In the genomic region with DNA sequence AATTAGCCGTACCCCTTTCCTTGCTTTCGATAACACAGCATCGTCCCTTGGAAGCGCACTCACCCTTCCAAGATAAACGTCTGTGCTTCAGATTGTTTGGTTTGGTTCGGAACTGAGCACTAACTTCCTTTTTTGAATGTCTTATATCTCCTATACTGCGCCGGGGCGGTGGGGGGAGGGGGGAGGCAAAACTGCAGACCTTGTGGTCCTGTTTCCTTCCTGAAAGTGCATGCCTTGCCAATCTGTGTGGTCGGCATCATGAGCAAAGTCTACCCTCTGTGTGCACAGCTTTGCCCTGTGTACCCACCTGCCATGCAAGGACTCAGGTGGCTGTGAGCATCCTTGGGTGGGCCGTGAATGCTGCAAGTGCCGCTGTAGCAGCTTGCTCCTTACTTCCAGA, we compare ENCODE assay signal across 28 mouse cellular contexts.
DNase-seq lines count a peak whose midpoint lies in the region; ATAC-seq and TF ChIP-seq lines count a peak whose summit lies in the region.
"Had no signal": no experiment of that assay in that cellular context is flagged by ENCODE, and none has a peak within 500 bp of the region (broad histone marks: within the 10 kb centered on the region; RNA-seq: fewer than 3 reads in every experiment).

No protein-coding gene starts in this region.

- 94% methylated on average over 12 of the region's 12 CpGs for WGBS in hindbrain, postnatal 0 days

- H3K36me3 ChIP-seq in hindbrain, postnatal 0 days (ENCODE audit: insufficient read depth, low read length) = peaks cover 40% of the 10 kb centered on the region

- intact Hi-C loops in heart, postnatal 10 days (cut with DNase I) = no loop called here
- intact Hi-C loops in left cerebral cortex, adult 2 months (cut with DNase I) = no loop called here

- H3K9me3 ChIP-seq in hindbrain, postnatal 0 days (ENCODE audit: low read length) = 0 out of 2 replicates have a peak, but pooled peaks cover under 1% of the 10 kb centered on the region
- H3K9me3 ChIP-seq: embryonic facial prominence, embryonic 12.5 days; embryonic facial prominence, embryonic 15.5 days had no signal

- no peak overlapping the region for H3K4me3 ChIP-seq in left cerebral cortex, adult 2 months
- no peak overlapping the region for H3K4me3 ChIP-seq in hindbrain, postnatal 0 days (ENCODE audit: low read length)
- H3K4me3 ChIP-seq: embryonic facial prominence, embryonic 12.5 days; embryonic facial prominence, embryonic 15.5 days; gastrocnemius, adult 2 months; heart, adult 2 months; heart, embryonic 10.5 days; heart, embryonic 13.5 days; hindbrain, embryonic 10.5 days; hindbrain, embryonic 13.5 days had no signal

- TF ChIP-seq CTCF in left cerebral cortex, adult 2 months (IDR thresholded peaks at IDR 0.05) = no peak
- TF ChIP-seq CTCF in hindbrain, postnatal 0 days (IDR thresholded peaks at IDR 0.05; ENCODE audit: low read depth) = no peak

- H3K4me1 ChIP-seq in hindbrain, postnatal 0 days (ENCODE audit: insufficient read depth, low read length) = no peaks in the 10 kb centered on the region
- H3K4me1 ChIP-seq: embryonic facial prominence, embryonic 12.5 days; embryonic facial prominence, embryonic 15.5 days; heart, embryonic 10.5 days; heart, embryonic 13.5 days; hindbrain, embryonic 10.5 days; hindbrain, embryonic 13.5 days had no signal

- H3K27ac ChIP-seq in left cerebral cortex, adult 2 months = no peak overlapping the region
- H3K27ac ChIP-seq in hindbrain, postnatal 0 days = no peak overlapping the region
- H3K27ac ChIP-seq: embryonic facial prominence, embryonic 12.5 days; embryonic facial prominence, embryonic 15.5 days; gastrocnemius, adult 2 months; heart, adult 2 months; heart, embryonic 10.5 days; heart, embryonic 13.5 days; hindbrain, embryonic 10.5 days; hindbrain, embryonic 13.5 days had no signal

- DNase-seq in heart, adult 11 months = peak; percentile 39
- DNase-seq in heart, postnatal 10 days = no peak
- DNase-seq in 416B (ENCODE audit: low read depth) (peak; percentile 11), liver (no peak)
- DNase-seq in c-Kit-positive CD71-negative TER-119-negative erythroid progenitor cells, embryonic 14.5 days (ENCODE audit: low read depth) = peak; percentile 8
- no peak for DNase-seq in left cerebral cortex, adult 2 months (ENCODE audit: extremely low spot score in 1 of 2, low spot score in 2 of 2)
- DNase-seq in hindbrain, postnatal 0 days (ENCODE audit: low spot score) = no peak
- DNase-seq: adrenal gland, adult 8-10 months; adrenal gland, postnatal 25 days; cerebellum, adult 18-20 months; cerebellum, adult 9-10 months; cerebellum, postnatal 14 days; forebrain, postnatal 0 days; gastrocnemius, adult 2 months; gastrocnemius, postnatal 14 days; heart, adult 2 months had no signal

- no peak overlapping the region for H3K9ac ChIP-seq in hindbrain, postnatal 0 days (replicated peaks; ENCODE audit: low read length)
- H3K9ac ChIP-seq: embryonic facial prominence, embryonic 12.5 days; embryonic facial prominence, embryonic 15.5 days; forebrain, postnatal 0 days; heart, embryonic 13.5 days; hindbrain, embryonic 13.5 days had no signal

- ATAC-seq in hematopoietic stem cell, adult 5-6 weeks (replicated peaks in 1 of 2; ENCODE audit: insufficient read depth in 1 of 2, low FRiP score in 2 of 2, low TSS enrichment in 1 of 2, low read depth in 1 of 2, poor library complexity in 2 of 2, severe bottlenecking in 2 of 2) = peak; percentile 20 to 25; a peak in 2 of 4 replicates
- ATAC-seq in hindbrain, postnatal 0 days = no peak
- ATAC-seq: activated CD4-positive, CD25-positive, alpha-beta regulatory T cell, adult 4 months; CD4-positive, CD25-positive, alpha-beta regulatory T cell, adult 4 months; forebrain, embryonic 14.5 days; forebrain, postnatal 0 days; hindbrain, embryonic 16.5 days; inflammation-experienced regulatory T-cells, adult 6 months had no signal

- H3K27me3 ChIP-seq in hindbrain, postnatal 0 days (ENCODE audit: insufficient read depth, low read length) = no peaks in the 10 kb centered on the region
- H3K27me3 ChIP-seq: embryonic facial prominence, embryonic 12.5 days; embryonic facial prominence, embryonic 15.5 days; heart, embryonic 13.5 days; hindbrain, embryonic 13.5 days had no signal

- H3K4me2 ChIP-seq in hindbrain, postnatal 0 days (ENCODE audit: low read depth, low read length) = no peak overlapping the region
- H3K4me2 ChIP-seq: embryonic facial prominence, embryonic 12.5 days; embryonic facial prominence, embryonic 15.5 days; heart, embryonic 13.5 days; hindbrain, embryonic 13.5 days had no signal

Comparison
In these comparisons a context has a peak if more than half of its experiments do, and no peak if none do; other contexts are left out.
1. DNase-seq: peak in heart, adult 11 months (single experiment), 416B (single experiment) and c-Kit-positive CD71-negative TER-119-negative erythroid progenitor cells, embryonic 14.5 days (single experiment); none in heart, postnatal 10 days (0 of 2), left cerebral cortex, adult 2 months (0 of 2), hindbrain, postnatal 0 days (single experiment) and liver (single experiment).